Mouse (Mus musculus) megakaryocyte, embryonic 14.5 days (primary cell): ENCODE results near the gene Cxcl12.

ENCODE experiments used
- FLI1 ChIP-seq: IDR thresholded peaks from 2 replicates; pipeline ENCODE4 v1.6.1; 2012; ENCODE audit warnings: low read length, inconsistent platforms, mixed read lengths
- GATA1 ChIP-seq: IDR thresholded peaks from 3 replicates; pipeline ENCODE4 v1.6.1; 2012; ENCODE audit warnings: mixed read lengths, low read length, inconsistent platforms, borderline replicate concordance

DNA sequence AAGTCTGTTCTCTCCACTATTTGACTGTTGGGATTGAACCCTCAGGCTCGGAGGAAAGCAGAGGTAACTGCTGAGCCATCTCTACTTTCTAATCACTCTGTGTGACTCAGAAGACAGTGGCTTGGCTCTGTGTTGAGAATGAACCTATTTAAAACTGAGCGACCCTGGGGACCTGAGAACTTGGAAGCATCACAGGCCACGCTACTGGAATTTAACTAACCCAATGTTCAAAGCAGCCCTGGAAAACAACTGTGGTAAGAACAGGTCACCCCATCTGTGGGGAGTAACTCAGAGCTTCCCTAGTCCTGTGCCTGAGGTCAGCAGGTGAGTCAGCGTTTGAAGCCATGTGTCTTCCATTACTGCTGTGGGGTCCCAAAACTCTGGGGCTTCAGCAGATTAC lies 17.0 kb downstream of the Cxcl12 start:
- TF ChIP-seq GATA1 (no peak), FLI1 (no peak)
